Comparison of ENCODE assay signal across 25 mouse cellular contexts in the genomic region with DNA sequence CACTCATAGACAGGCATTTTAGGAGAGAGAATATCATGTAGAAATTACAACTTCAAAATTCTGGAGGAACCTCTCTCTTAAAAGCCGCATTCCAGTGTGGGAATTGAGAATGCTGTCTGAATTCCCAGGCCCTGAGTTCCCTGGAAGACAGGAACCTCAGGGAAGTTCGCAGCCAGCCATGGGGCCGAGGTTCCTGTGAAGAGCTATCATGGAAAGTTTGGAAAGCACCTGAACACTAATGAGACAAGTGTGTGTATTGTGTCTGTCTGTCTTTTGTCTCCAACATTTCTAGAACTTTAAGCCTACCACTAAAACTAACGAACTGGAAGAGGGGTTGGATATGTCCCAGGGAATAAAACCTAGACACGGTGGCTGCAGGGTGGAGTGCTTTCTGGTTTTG.
DNase-seq lines count a peak whose midpoint lies in the region; ATAC-seq and TF ChIP-seq lines count a peak whose summit lies in the region.
"Had no signal": no experiment of that assay in that cellular context is flagged by ENCODE, and none has a peak within 500 bp of the region (broad histone marks: within the 10 kb centered on the region; RNA-seq: fewer than 3 reads in every experiment).

No protein-coding gene starts in this region.

- H3K4me1 ChIP-seq in heart, embryonic 12.5 days (replicated peaks): peaks cover 29% of the 10 kb centered on the region
- H3K4me1 ChIP-seq: embryonic facial prominence, embryonic 13.5 days; embryonic facial prominence, embryonic 15.5 days; forebrain, embryonic 10.5 days; forebrain, embryonic 12.5 days had no signal

- DNase-seq in heart, adult 11 months: peak; percentile 59
- no peak for DNase-seq in layer of hippocampus, adult 2 months (ENCODE audit: low spot score in 2 of 2)
- DNase-seq in layer of hippocampus, postnatal 25 days (ENCODE audit: extremely low spot score in 1 of 2, low spot score in 1 of 2): no peak
- peak; percentile 52 for DNase-seq in Muller cell, postnatal 12 days (ENCODE audit: inconsistent ontology term)
- DNase-seq: adrenal gland, adult 2 months; adrenal gland, postnatal 10 days; adrenal gland, postnatal 25 days; B cell, adult 2 months; cerebellum, adult 11 months; cerebellum, adult 18-20 months; cerebellum, adult 8-10 months; cerebellum, adult 9-11 months; cerebellum, postnatal 14 days; cerebellum, postnatal 36 days; embryo, embryonic 11 days had no signal

- TF ChIP-seq CTCF in layer of hippocampus, adult 2 months (conservative IDR thresholded peaks at IDR 0.05): no peak

- no peak overlapping the region for H3K9ac ChIP-seq in heart, embryonic 12.5 days
- H3K9ac ChIP-seq: embryonic facial prominence, embryonic 13.5 days; embryonic facial prominence, embryonic 15.5 days; forebrain, embryonic 12.5 days had no signal

- H3K4me2 ChIP-seq in heart, embryonic 12.5 days: no peak overlapping the region
- H3K4me2 ChIP-seq: embryonic facial prominence, embryonic 13.5 days; embryonic facial prominence, embryonic 15.5 days; forebrain, embryonic 12.5 days had no signal

- WGBS in heart, embryonic 12.5 days: 80% methylated on average over 5 of the region's 5 CpGs

- H3K9me3 ChIP-seq in heart, embryonic 12.5 days (replicated peaks): no peaks in the 10 kb centered on the region
- H3K9me3 ChIP-seq: embryonic facial prominence, embryonic 13.5 days; embryonic facial prominence, embryonic 15.5 days; forebrain, embryonic 10.5 days had no signal

- H3K4me3 ChIP-seq in heart, embryonic 12.5 days: no peak overlapping the region
- no peak overlapping the region for H3K4me3 ChIP-seq in layer of hippocampus, adult 2 months
- H3K4me3 ChIP-seq: embryonic facial prominence, embryonic 13.5 days; embryonic facial prominence, embryonic 15.5 days; erythroblast, embryonic 14.5 days; forebrain, embryonic 10.5 days; forebrain, embryonic 12.5 days had no signal

- H3K27ac ChIP-seq in heart, embryonic 12.5 days (ENCODE audit: poor library complexity, severe bottlenecking): no peak overlapping the region
- H3K27ac ChIP-seq in layer of hippocampus, adult 2 months: peak overlapping the region; percentile 56; the same call in 1 of the 2 replicates
- H3K27ac ChIP-seq: embryonic facial prominence, embryonic 13.5 days; embryonic facial prominence, embryonic 15.5 days; forebrain, embryonic 10.5 days; forebrain, embryonic 12.5 days had no signal

- H3K36me3 ChIP-seq in heart, embryonic 12.5 days: peaks cover 9% of the 10 kb centered on the region; the same call in 1 of the 2 replicates
- H3K36me3 ChIP-seq: forebrain, embryonic 10.5 days; forebrain, embryonic 12.5 days; G1E had no signal

- ATAC-seq in heart, embryonic 12.5 days (ENCODE audit: insufficient number of reproducible peaks, low FRiP score): no peak
- ATAC-seq: CD4-positive, CD25-positive, alpha-beta regulatory T cell, adult 4 months; forebrain, embryonic 14.5 days; forebrain, embryonic 16.5 days had no signal

- H3K27me3 ChIP-seq in heart, embryonic 12.5 days (replicated peaks): no peaks in the 10 kb centered on the region
- H3K27me3 ChIP-seq: embryonic facial prominence, embryonic 13.5 days; embryonic facial prominence, embryonic 15.5 days; forebrain, embryonic 12.5 days had no signal

Comparison
In these comparisons a context has a peak if more than half of its experiments do, and no peak if none do; other contexts are left out.
1. DNase-seq: peak in heart, adult 11 months (single experiment) and Muller cell, postnatal 12 days (single experiment); none in layer of hippocampus, adult 2 months (0 of 2) and layer of hippocampus, postnatal 25 days (0 of 2).